Mouse (Mus musculus): ENCODE measurements around the gene Cd101. TPM values are rescaled to one million over a fixed set of nuclear protein-coding genes. Genes with fewer than 3 reads are reported as not detected.

Gene Cd101
- polyA plus RNA-seq, 1 experiment from 2014 or later: 0.08 TPM

- WGBS: 47% methylated on average over 10 of the region's 10 CpGs
- no peak overlapping the region for H3K4me2 ChIP-seq (ENCODE audit: low read length)
- 0 out of 2 replicates have a peak overlapping the region, but pooled peaks have one; percentile 11 for H3K27ac ChIP-seq (ENCODE audit: low read depth, low read length)
- H3K9ac ChIP-seq (ENCODE audit: low read depth, low read length): no peak overlapping the region
- no peaks in the 10 kb centered on the region for H3K9me3 ChIP-seq (ENCODE audit: control insufficient read depth, low read length)
- H3K36me3 ChIP-seq (ENCODE audit: control insufficient read depth, insufficient read depth, low read length): no peaks in the 10 kb centered on the region
- H3K4me1 ChIP-seq (ENCODE audit: control insufficient read depth, insufficient read depth, low read depth, low read length): peaks cover 3% of the 10 kb centered on the region
- no peak overlapping the region for H3K4me3 ChIP-seq (ENCODE audit: low read length)
- no peak for ATAC-seq
- no peaks in the 10 kb centered on the region for H3K27me3 ChIP-seq (replicated peaks; ENCODE audit: control insufficient read depth, insufficient read depth, low read length)
Observed at GRCm38 (mm10) chr3:101070230-101070795, 41.0 kb upstream of the Cd101 start.

- H3K9ac ChIP-seq (ENCODE audit: low read depth, low read length): no peak overlapping the region
- WGBS: 53% methylated on average over 5 of the region's 5 CpGs
- no peak overlapping the region for H3K4me2 ChIP-seq (ENCODE audit: low read length)
- H3K27me3 ChIP-seq (replicated peaks; ENCODE audit: control insufficient read depth, insufficient read depth, low read length): no peaks in the 10 kb centered on the region
- no peak overlapping the region for H3K27ac ChIP-seq (ENCODE audit: low read depth, low read length)
- peaks cover 3% of the 10 kb centered on the region for H3K4me1 ChIP-seq (ENCODE audit: control insufficient read depth, insufficient read depth, low read depth, low read length)
- H3K9me3 ChIP-seq (ENCODE audit: control insufficient read depth, low read length): no peaks in the 10 kb centered on the region
- ATAC-seq: 0 out of 2 replicates have a peak, but pooled peaks have one; percentile 51
- H3K4me3 ChIP-seq (ENCODE audit: low read length): no peak overlapping the region
- no peaks in the 10 kb centered on the region for H3K36me3 ChIP-seq (ENCODE audit: control insufficient read depth, insufficient read depth, low read length)
Observed at GRCm38 (mm10) chr3:101068701-101069100, 39.3 kb upstream of the Cd101 start.

GRCm38 (mm10) chr3:101066175-101066574 lies 36.8 kb upstream of the Cd101 start:
- no peak overlapping the region for H3K9ac ChIP-seq (ENCODE audit: low read depth, low read length)
- 76% methylated on average over 6 of the region's 6 CpGs for WGBS
- no peak overlapping the region for H3K4me3 ChIP-seq (ENCODE audit: low read length)
- H3K27ac ChIP-seq (ENCODE audit: low read depth, low read length): no peak overlapping the region
- H3K27me3 ChIP-seq (replicated peaks; ENCODE audit: control insufficient read depth, insufficient read depth, low read length): no peaks in the 10 kb centered on the region
- H3K9me3 ChIP-seq (ENCODE audit: control insufficient read depth, low read length): no peaks in the 10 kb centered on the region
- H3K4me2 ChIP-seq (ENCODE audit: low read length): no peak overlapping the region
- no peaks in the 10 kb centered on the region for H3K36me3 ChIP-seq (ENCODE audit: control insufficient read depth, insufficient read depth, low read length)
- peaks cover 3% of the 10 kb centered on the region for H3K4me1 ChIP-seq (ENCODE audit: control insufficient read depth, insufficient read depth, low read depth, low read length)
- no peak for ATAC-seq

GRCm38 (mm10) chr3:101061865-101062585 lies 32.7 kb upstream of the Cd101 start:
- peaks cover 3% of the 10 kb centered on the region; the same call in 1 of the 2 replicates for H3K4me1 ChIP-seq (ENCODE audit: control insufficient read depth, insufficient read depth, low read depth, low read length)
- no peaks in the 10 kb centered on the region; the same call in 1 of the 2 replicates for H3K36me3 ChIP-seq (ENCODE audit: control insufficient read depth, insufficient read depth, low read length)
- no peak overlapping the region for H3K4me2 ChIP-seq (ENCODE audit: low read length)
- no peaks in the 10 kb centered on the region for H3K27me3 ChIP-seq (replicated peaks; ENCODE audit: control insufficient read depth, insufficient read depth, low read length)
- H3K9me3 ChIP-seq (ENCODE audit: control insufficient read depth, low read length): no peaks in the 10 kb centered on the region
- no peak overlapping the region for H3K27ac ChIP-seq (ENCODE audit: low read depth, low read length)
- no peak overlapping the region for H3K9ac ChIP-seq (ENCODE audit: low read depth, low read length)
- no peak overlapping the region for H3K4me3 ChIP-seq (ENCODE audit: low read length)
- WGBS: 92% methylated on average over 7 of the region's 7 CpGs
- no peak for ATAC-seq

- H3K4me1 ChIP-seq (ENCODE audit: control insufficient read depth, insufficient read depth, low read depth, low read length): no peaks in the 10 kb centered on the region
- H3K27ac ChIP-seq (ENCODE audit: low read depth, low read length): no peak overlapping the region
- H3K36me3 ChIP-seq (ENCODE audit: control insufficient read depth, insufficient read depth, low read length): peaks cover 7% of the 10 kb centered on the region
- H3K9me3 ChIP-seq (ENCODE audit: control insufficient read depth, low read length): no peaks in the 10 kb centered on the region
- no peak for ATAC-seq
- H3K9ac ChIP-seq (ENCODE audit: low read depth, low read length): no peak overlapping the region
- no peak overlapping the region for H3K4me2 ChIP-seq (ENCODE audit: low read length)
- no peak overlapping the region for H3K4me3 ChIP-seq (ENCODE audit: low read length)
- H3K27me3 ChIP-seq (replicated peaks; ENCODE audit: control insufficient read depth, insufficient read depth, low read length): no peaks in the 10 kb centered on the region
- WGBS: 79% methylated on average over 4 of the region's 4 CpGs
Observed at GRCm38 (mm10) chr3:101059214-101059613, 29.9 kb upstream of the Cd101 start.

GRCm38 (mm10) chr3:101058203-101058602 lies 28.8 kb upstream of the Cd101 start:
- 100% methylated on average over 2 of the region's 2 CpGs for WGBS
- H3K9ac ChIP-seq (ENCODE audit: low read depth, low read length): no peak overlapping the region
- no peak overlapping the region for H3K4me2 ChIP-seq (ENCODE audit: low read length)
- no peak for ATAC-seq
- no peaks in the 10 kb centered on the region for H3K4me1 ChIP-seq (ENCODE audit: control insufficient read depth, insufficient read depth, low read depth, low read length)
- H3K36me3 ChIP-seq (ENCODE audit: control insufficient read depth, insufficient read depth, low read length): peaks cover 7% of the 10 kb centered on the region
- no peak overlapping the region for H3K4me3 ChIP-seq (ENCODE audit: low read length)
- H3K27me3 ChIP-seq (replicated peaks; ENCODE audit: control insufficient read depth, insufficient read depth, low read length): no peaks in the 10 kb centered on the region
- no peaks in the 10 kb centered on the region for H3K9me3 ChIP-seq (ENCODE audit: control insufficient read depth, low read length)
- H3K27ac ChIP-seq (ENCODE audit: low read depth, low read length): no peak overlapping the region

- Histone ChIP-seq H3K27me3 (replicated peaks; ENCODE audit: control insufficient read depth, insufficient read depth, low read length) (no peaks in the 10 kb centered on the region), H3K9me3 (ENCODE audit: control insufficient read depth, low read length) (no peaks in the 10 kb centered on the region), H3K27ac (ENCODE audit: low read depth, low read length) (no peak overlapping the region), H3K9ac (ENCODE audit: low read depth, low read length) (no peak overlapping the region), H3K4me1 (ENCODE audit: control insufficient read depth, insufficient read depth, low read depth, low read length) (no peaks in the 10 kb centered on the region), H3K4me3 (ENCODE audit: low read length) (no peak overlapping the region), H3K36me3 (ENCODE audit: control insufficient read depth, insufficient read depth, low read length) (peaks cover 7% of the 10 kb centered on the region), H3K4me2 (ENCODE audit: low read length) (no peak overlapping the region)
- 89% methylated on average over 8 of the region's 8 CpGs for WGBS
- no peak for ATAC-seq
Observed at GRCm38 (mm10) chr3:101055216-101055615, 25.9 kb upstream of the Cd101 start.

GRCm38 (mm10) chr3:101051601-101052000 lies 22.2 kb upstream of the Cd101 start:
- 84% methylated on average over 4 of the region's 4 CpGs for WGBS
- Histone ChIP-seq H3K27me3 (replicated peaks; ENCODE audit: control insufficient read depth, insufficient read depth, low read length) (no peaks in the 10 kb centered on the region), H3K9ac (ENCODE audit: low read depth, low read length) (no peak overlapping the region), H3K4me2 (ENCODE audit: low read length) (no peak overlapping the region), H3K4me3 (ENCODE audit: low read length) (no peak overlapping the region), H3K4me1 (ENCODE audit: control insufficient read depth, insufficient read depth, low read depth, low read length) (no peaks in the 10 kb centered on the region; the same call in 1 of the 2 replicates), H3K36me3 (ENCODE audit: control insufficient read depth, insufficient read depth, low read length) (peaks cover 7% of the 10 kb centered on the region), H3K9me3 (ENCODE audit: control insufficient read depth, low read length) (no peaks in the 10 kb centered on the region), H3K27ac (ENCODE audit: low read depth, low read length) (no peak overlapping the region)
- no peak for ATAC-seq

GRCm38 (mm10) chr3:101049997-101050396 lies 20.6 kb upstream of the Cd101 start:
- no peak for ATAC-seq
- Histone ChIP-seq H3K4me1 (ENCODE audit: control insufficient read depth, insufficient read depth, low read depth, low read length) (no peaks in the 10 kb centered on the region; the same call in 1 of the 2 replicates), H3K27ac (ENCODE audit: low read depth, low read length) (no peak overlapping the region), H3K4me3 (ENCODE audit: low read length) (no peak overlapping the region), H3K36me3 (ENCODE audit: control insufficient read depth, insufficient read depth, low read length) (0 out of 2 replicates have a peak, but pooled peaks cover 3% of the 10 kb centered on the region), H3K27me3 (replicated peaks; ENCODE audit: control insufficient read depth, insufficient read depth, low read length) (no peaks in the 10 kb centered on the region), H3K9ac (ENCODE audit: low read depth, low read length) (no peak overlapping the region), H3K4me2 (ENCODE audit: low read length) (no peak overlapping the region), H3K9me3 (ENCODE audit: control insufficient read depth, low read length) (no peaks in the 10 kb centered on the region)
- WGBS: 72% methylated on average over 9 of the region's 9 CpGs
